Mouse (Mus musculus): Measurements from ENCODE around the gene Smn1. TPM values are rescaled to one million over a fixed set of nuclear protein-coding genes. Genes with fewer than 3 reads are reported as not detected.

Gene Smn1
- polyA plus RNA-seq (2014; fragmentation: Nextera tagmentation; extraction: Ambion mirVana): 47.8 and 48.5 TPM in 2 replicates

DNA sequence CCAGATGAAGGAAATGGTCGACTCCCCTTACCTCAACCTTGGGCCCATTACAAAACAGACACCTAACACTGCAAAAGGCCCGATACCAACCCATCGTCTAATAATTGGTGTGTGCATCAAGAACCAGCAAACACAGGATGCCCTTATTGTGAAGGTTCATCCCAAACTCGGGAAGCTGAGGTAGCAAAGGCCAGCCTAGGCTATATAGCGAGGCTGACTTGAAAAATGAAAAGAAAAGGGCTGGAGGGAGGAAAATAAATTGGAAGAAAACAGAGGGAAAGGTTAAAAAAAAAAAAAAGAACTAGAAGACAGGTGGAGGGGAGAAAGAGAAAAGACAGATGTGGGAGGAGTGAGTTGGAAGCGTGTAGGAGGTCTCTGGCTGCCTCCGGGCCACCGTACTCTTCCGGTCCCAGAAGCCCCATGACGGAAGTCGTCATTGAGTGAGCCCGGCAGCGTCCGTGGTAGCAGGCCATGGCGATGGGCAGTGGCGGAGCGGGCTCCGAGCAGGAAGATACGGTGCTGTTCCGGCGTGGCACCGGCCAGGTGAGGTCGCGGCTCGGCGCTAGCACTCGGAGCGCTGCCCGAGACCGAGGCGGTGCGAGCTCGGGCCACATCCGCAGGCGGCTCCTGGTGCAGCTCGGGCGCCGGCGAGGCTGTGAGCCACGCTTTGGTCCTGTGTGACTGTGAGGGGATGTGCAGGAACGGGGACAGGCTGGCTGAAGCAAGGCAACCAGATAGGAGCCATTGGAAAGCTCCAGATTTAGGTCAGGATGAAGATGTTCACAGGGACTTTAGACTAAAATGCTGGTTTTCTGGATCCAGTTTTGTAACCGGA is at the start of gene Smn1:
Gene Smn1, plus strand, starts transcription at position 430 of the 835 bp plus-strand sequence.
- 4% methylated on average over 42 of the region's 42 CpGs for WGBS
- Histone ChIP-seq H3K9me3 (ENCODE audit: control insufficient read depth, low read length) (no peaks in the 10 kb centered on the region), H3K4me2 (replicated peaks) (peak within 1 kb of the TSS; percentile 97), H3K4me1 (replicated peaks; ENCODE audit: control insufficient read depth, insufficient read depth, low read length) (peaks cover 16% of the 10 kb centered on the region), H3K9ac (peak within 1 kb of the TSS; percentile 92), H3K27me3 (ENCODE audit: control insufficient read depth, insufficient read depth, low read length) (no peaks in the 10 kb centered on the region), H3K4me3 (replicated peaks; ENCODE audit: low read length) (peak within 1 kb of the TSS; percentile 94), H3K36me3 (replicated peaks; ENCODE audit: control insufficient read depth, insufficient read depth) (peaks cover 29% of the 10 kb centered on the region), H3K27ac (peak within 1 kb of the TSS; percentile 63)
- DNase-seq (ENCODE audit: low spot score) (peak; percentile 94), ATAC-seq (ENCODE audit: low FRiP score) (peak; percentile 98)

DNA sequence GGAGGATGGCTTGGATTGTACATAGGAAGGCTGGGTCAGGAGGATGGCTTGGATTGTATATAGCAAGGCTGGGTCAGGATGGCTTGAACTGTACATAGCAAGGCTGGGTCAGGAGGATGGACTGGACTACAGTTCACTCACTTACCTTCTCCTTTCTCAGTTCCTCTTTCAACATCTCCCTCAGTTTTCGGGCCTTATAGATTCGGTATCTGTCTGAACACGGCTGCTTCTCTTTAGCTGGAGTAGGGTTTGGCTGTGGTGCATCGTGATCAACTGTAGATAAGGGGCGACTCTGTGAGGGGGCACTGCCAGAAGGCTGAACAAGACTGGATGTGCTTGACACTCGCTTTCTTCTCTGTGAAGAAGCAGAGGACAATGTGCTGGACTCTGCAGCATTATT is 25.8 kb upstream of the Smn1 start:
- Histone ChIP-seq H3K4me3 (replicated peaks; ENCODE audit: low read length) (no peak overlapping the region), H3K9ac (no peak overlapping the region), H3K9me3 (ENCODE audit: control insufficient read depth, low read length) (no peaks in the 10 kb centered on the region), H3K27ac (no peak overlapping the region), H3K36me3 (replicated peaks; ENCODE audit: control insufficient read depth, insufficient read depth) (peaks cover 48% of the 10 kb centered on the region), H3K4me2 (replicated peaks) (no peak overlapping the region), H3K4me1 (replicated peaks; ENCODE audit: control insufficient read depth, insufficient read depth, low read length) (peaks cover 18% of the 10 kb centered on the region), H3K27me3 (ENCODE audit: control insufficient read depth, insufficient read depth, low read length) (no peaks in the 10 kb centered on the region)
- DNase-seq (ENCODE audit: low spot score) (no peak), ATAC-seq (ENCODE audit: low FRiP score) (no peak)
- 90% methylated on average over 6 of the region's 6 CpGs for WGBS

DNA sequence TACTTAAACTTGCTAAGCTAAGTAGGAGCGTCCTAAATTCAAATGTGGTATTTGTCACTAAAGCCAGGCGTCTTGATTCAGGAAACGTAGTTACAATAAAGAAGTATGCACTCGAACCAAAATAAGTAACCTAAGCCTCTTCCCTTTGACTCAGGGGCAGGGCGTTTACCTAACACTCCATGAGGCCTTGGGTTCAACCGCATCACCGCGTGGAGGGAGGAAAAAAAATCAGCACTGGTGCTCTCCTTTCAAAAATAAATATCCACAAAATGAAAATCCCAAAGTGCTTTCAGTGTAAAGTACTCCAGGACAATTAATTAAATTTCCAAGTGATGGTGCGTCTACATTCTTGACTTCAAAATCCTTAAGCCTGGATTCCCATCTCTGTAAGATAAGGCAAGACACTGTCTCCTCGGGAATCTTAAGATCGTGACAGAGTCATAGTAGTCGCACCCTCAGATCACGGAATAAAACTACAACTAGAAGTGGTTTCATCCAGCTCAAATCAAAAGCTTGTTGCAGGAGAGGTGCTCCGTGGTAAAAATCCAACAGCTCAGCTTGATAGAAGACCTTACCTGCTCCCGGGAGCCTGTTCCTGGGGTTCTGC is 21.5 kb upstream of the Smn1 start:
- peak overlapping the region; percentile 69 for H3K4me2 ChIP-seq (replicated peaks)
- H3K9ac ChIP-seq: peak overlapping the region; percentile 78
- peaks cover 18% of the 10 kb centered on the region for H3K4me1 ChIP-seq (replicated peaks; ENCODE audit: control insufficient read depth, insufficient read depth, low read length)
- DNase-seq (ENCODE audit: low spot score) (no peak), ATAC-seq (ENCODE audit: low FRiP score) (0 out of 2 replicates have a peak, but pooled peaks have one; percentile 2)
- peak overlapping the region; percentile 66 for H3K4me3 ChIP-seq (replicated peaks; ENCODE audit: low read length)
- WGBS: 9% methylated on average over 15 of the region's 15 CpGs
- peaks cover 7% of the 10 kb centered on the region for H3K36me3 ChIP-seq (replicated peaks; ENCODE audit: control insufficient read depth, insufficient read depth)
- no peaks in the 10 kb centered on the region for H3K27me3 ChIP-seq (ENCODE audit: control insufficient read depth, insufficient read depth, low read length)
- H3K27ac ChIP-seq: peak overlapping the region; percentile 74
- H3K9me3 ChIP-seq (ENCODE audit: control insufficient read depth, low read length): no peaks in the 10 kb centered on the region

DNA sequence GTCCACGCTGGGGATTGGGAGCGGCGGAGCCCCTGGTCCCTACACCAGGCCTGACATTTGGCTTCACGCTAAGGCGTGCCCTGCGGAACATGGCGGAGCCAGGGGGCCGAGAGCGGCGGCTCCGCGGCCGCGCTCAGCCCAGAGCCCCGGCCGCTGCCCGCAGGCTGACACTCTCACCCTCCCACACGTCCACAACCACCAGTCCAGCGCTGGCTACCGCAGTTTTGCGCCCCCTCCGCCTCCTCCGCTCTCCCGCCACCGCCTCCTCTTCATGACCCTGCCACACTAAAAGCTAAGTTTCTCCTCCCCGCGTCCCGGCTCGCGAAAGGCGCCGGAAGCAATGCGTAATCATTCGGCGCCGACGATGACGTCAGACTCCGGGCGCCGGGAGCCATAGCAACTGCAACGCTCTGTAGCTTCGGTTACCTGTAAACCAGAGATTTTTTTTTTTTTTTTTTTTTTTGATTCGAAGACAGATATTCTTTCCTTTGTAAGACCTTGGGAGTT is 20.9 kb upstream of the Smn1 start, which contains the start of gene Bdp1:
Gene Bdp1, minus strand, starts transcription at position 323 of the 507 bp plus-strand sequence.
- peak within 1 kb of the TSS; percentile 78 for H3K9ac ChIP-seq
- DNase-seq (ENCODE audit: low spot score) (peak; percentile 99), ATAC-seq (ENCODE audit: low FRiP score) (peak; percentile 80)
- H3K4me3 ChIP-seq (replicated peaks; ENCODE audit: low read length): peak within 1 kb of the TSS; percentile 66
- peaks cover under 1% of the 10 kb centered on the region for H3K36me3 ChIP-seq (replicated peaks; ENCODE audit: control insufficient read depth, insufficient read depth)
- under 1% methylated on average over 44 of the region's 44 CpGs for WGBS
- peak within 1 kb of the TSS; percentile 74 for H3K27ac ChIP-seq
- H3K27me3 ChIP-seq (ENCODE audit: control insufficient read depth, insufficient read depth, low read length): no peaks in the 10 kb centered on the region
- no peaks in the 10 kb centered on the region for H3K9me3 ChIP-seq (ENCODE audit: control insufficient read depth, low read length)
- H3K4me2 ChIP-seq (replicated peaks): peak within 1 kb of the TSS; percentile 69
- H3K4me1 ChIP-seq (replicated peaks; ENCODE audit: control insufficient read depth, insufficient read depth, low read length): peaks cover 21% of the 10 kb centered on the region

DNA sequence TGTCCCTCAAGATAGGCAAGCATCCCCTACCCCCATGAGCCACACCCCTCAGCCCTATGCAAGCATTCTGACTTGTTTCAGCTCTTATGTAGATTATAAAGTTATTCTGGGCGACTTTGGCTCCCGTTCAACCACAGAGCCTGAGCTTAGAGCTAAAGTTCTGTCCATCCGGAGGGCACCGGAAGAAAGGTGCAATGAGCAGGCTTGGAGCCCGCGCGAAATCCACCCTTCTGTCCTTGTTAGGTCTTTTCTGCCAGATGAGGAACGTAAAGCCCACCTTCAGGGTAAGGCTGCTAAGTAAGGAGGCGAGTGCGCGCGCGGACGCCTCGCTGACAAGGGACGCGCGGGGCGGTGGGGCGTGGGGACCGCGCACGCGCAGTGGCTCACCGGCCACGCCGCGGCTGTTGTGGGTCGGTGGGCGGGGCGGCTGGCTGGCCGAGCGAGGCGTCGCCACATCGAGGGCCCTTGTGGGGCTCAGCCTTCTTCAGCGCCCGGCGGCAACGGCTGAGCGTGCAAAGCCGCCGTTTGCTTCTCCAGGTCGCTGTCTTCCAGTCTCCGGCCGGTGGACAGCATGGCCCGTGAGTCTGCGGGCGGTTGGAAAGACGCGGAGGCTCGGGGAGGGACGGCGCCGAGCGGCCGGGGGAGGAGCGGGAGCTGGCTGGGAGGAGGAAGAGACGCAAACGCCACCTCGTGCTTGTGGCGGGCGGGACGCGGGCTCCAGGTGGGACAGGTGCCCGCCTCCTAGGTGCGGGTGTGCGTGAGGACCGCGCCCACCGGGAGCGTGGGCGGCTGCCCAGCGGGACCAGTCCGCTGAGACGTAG is 16.8 kb upstream of the Smn1 start, which contains the start of gene Serf1:
Gene Serf1, plus strand, starts transcription at position 361 of the 821 bp plus-strand sequence.
- H3K36me3 ChIP-seq (replicated peaks; ENCODE audit: control insufficient read depth, insufficient read depth): peaks cover 12% of the 10 kb centered on the region
- H3K9me3 ChIP-seq (ENCODE audit: control insufficient read depth, low read length): no peaks in the 10 kb centered on the region
- DNase-seq (ENCODE audit: low spot score): peak; percentile 86
- peaks cover 14% of the 10 kb centered on the region for H3K4me1 ChIP-seq (replicated peaks; ENCODE audit: control insufficient read depth, insufficient read depth, low read length)
- peak within 1 kb of the TSS; percentile 85 for H3K4me2 ChIP-seq (replicated peaks)
- no peaks in the 10 kb centered on the region for H3K27me3 ChIP-seq (ENCODE audit: control insufficient read depth, insufficient read depth, low read length)
- H3K9ac ChIP-seq: peak within 1 kb of the TSS; percentile 91
- peak within 1 kb of the TSS; percentile 89 for H3K27ac ChIP-seq
- H3K4me3 ChIP-seq (replicated peaks; ENCODE audit: low read length): peak within 1 kb of the TSS; percentile 86
- peak; percentile 84 for ATAC-seq (ENCODE audit: low FRiP score)
- WGBS: under 1% methylated on average over 76 of the region's 76 CpGs

DNA sequence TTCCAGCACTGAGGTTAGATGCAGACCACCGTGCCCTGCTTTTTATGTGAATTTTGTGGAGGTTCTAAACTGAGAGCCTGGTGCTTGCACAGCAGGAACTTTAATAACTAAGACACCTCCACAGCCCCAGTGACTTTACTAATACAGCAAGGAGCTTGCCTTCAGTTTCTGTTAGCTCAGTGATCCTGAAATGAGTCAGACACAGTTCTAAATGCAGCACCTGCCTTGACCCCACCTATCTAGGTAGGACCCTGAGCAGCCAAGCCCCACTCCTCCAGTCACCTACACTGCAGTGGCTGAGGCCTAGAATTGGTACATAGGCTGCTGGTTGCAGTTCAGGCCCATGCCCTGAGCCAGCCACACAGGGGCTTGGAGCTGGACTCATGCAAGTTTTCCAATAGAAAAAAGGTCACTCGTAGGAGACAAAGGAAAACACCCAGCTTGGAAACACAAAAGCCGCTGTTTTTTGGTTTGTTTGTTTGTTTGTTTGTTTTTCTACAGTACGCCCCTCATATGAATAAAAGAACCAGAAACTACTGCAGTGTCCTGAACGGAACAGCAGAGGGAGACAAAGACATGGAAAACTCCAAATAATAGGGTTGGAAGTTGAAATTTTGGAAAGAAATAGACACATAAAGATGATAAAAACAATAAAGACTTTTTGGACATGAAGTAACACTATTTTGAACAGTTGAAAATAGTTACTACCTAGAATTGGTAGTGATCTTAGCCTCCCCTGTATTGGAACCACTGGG is 12.3 kb upstream of the Smn1 start:
- no peak overlapping the region for H3K27ac ChIP-seq
- peaks cover 39% of the 10 kb centered on the region for H3K36me3 ChIP-seq (replicated peaks; ENCODE audit: control insufficient read depth, insufficient read depth)
- H3K4me1 ChIP-seq (replicated peaks; ENCODE audit: control insufficient read depth, insufficient read depth, low read length): peaks cover 11% of the 10 kb centered on the region
- no peak overlapping the region for H3K4me3 ChIP-seq (replicated peaks; ENCODE audit: low read length)
- no peaks in the 10 kb centered on the region for H3K9me3 ChIP-seq (ENCODE audit: control insufficient read depth, low read length)
- 41% methylated on average over 5 of the region's 5 CpGs for WGBS
- H3K9ac ChIP-seq: no peak overlapping the region
- ATAC-seq (ENCODE audit: low FRiP score) (no peak), DNase-seq (ENCODE audit: low spot score) (peak; percentile 66)
- no peak overlapping the region for H3K4me2 ChIP-seq (replicated peaks)
- H3K27me3 ChIP-seq (ENCODE audit: control insufficient read depth, insufficient read depth, low read length): no peaks in the 10 kb centered on the region

DNA sequence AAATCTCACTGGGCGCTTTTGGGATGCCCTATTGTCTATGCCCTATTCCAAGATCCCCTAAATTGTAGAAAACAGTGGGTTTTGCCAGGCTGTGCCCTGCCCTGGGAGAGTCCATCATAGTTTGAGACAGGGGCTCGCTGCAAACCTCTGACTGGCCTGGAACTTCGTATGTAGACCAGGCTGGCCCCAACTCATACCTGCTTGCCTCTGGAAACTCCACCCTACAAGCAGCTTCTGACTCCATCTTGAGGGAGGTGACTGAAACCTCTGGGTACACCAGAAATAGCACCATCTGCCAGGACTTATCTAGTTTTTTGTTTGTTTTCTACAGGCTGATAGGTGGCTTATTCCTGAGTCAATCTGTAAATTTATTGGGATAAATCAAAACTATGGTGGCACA is 682 bp upstream of the Smn1 start:
- 86% methylated on average over 3 of the region's 3 CpGs for WGBS
- no peaks in the 10 kb centered on the region for H3K9me3 ChIP-seq (ENCODE audit: control insufficient read depth, low read length)
- H3K4me3 ChIP-seq (replicated peaks; ENCODE audit: low read length): peak overlapping the region; percentile 94
- ATAC-seq (ENCODE audit: low FRiP score): peak; percentile 35; the same call in 1 of the 2 replicates
- H3K4me2 ChIP-seq (replicated peaks): peak overlapping the region; percentile 97
- peaks cover 16% of the 10 kb centered on the region for H3K4me1 ChIP-seq (replicated peaks; ENCODE audit: control insufficient read depth, insufficient read depth, low read length)
- DNase-seq (ENCODE audit: low spot score): no peak
- H3K27ac ChIP-seq: no peak overlapping the region; the same call in 1 of the 2 replicates
- peak overlapping the region; percentile 92 for H3K9ac ChIP-seq
- peaks cover 23% of the 10 kb centered on the region for H3K36me3 ChIP-seq (replicated peaks; ENCODE audit: control insufficient read depth, insufficient read depth)
- H3K27me3 ChIP-seq (ENCODE audit: control insufficient read depth, insufficient read depth, low read length): no peaks in the 10 kb centered on the region

DNA sequence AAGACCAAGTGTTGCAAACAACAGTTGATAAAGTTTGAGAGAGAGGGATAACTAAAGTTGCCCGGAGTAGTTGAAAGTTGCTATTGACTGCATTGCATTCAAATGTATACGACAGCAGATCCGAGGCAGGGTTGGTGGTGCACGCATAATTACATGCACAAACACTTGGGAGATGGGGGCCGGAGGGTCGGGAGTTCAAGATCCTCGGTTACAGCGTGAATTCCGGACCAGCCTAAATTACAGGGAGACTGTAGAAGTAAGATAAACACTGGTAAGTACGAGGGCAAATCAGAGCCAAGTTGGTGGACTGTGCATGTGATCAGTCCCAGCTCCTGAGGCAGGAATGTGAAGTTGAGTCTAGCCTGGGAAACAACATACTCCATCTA is 599 bp downstream of the Smn1 start:
- Histone ChIP-seq H3K27me3 (ENCODE audit: control insufficient read depth, insufficient read depth, low read length) (no peaks in the 10 kb centered on the region), H3K4me2 (replicated peaks) (peak overlapping the region; percentile 97), H3K4me1 (replicated peaks; ENCODE audit: control insufficient read depth, insufficient read depth, low read length) (peaks cover 16% of the 10 kb centered on the region), H3K9me3 (ENCODE audit: control insufficient read depth, low read length) (no peaks in the 10 kb centered on the region), H3K27ac (no peak overlapping the region), H3K36me3 (replicated peaks; ENCODE audit: control insufficient read depth, insufficient read depth) (peaks cover 35% of the 10 kb centered on the region), H3K9ac (peak overlapping the region; percentile 92), H3K4me3 (replicated peaks; ENCODE audit: low read length) (peak overlapping the region; percentile 94)
- WGBS: 3% methylated on average over 10 of the region's 10 CpGs
- ATAC-seq (ENCODE audit: low FRiP score) (0 out of 2 replicates have a peak, but pooled peaks have one; percentile 1), DNase-seq (ENCODE audit: low spot score) (no peak)

Data from hindbrain, embryonic 14.5 days (tissue).